Mouse (Mus musculus) liver, embryonic 16.5 days (tissue): ENCODE data around the gene Inafm1. TPM values are rescaled to one million over a fixed set of nuclear protein-coding genes. Genes with fewer than 3 reads are reported as not detected.

Experiments
- ATAC-seq: fragments of 200-750 bp; cut with Nextera tagmentation; 2 replicates; pipeline ENCODE4 v1.8.0; 2017; ENCODE audit warnings: low read depth, mild to moderate bottlenecking, moderate number of reproducible peaks, moderate library complexity
- H3K27ac ChIP-seq: fragments of 300-500 bp; sonication (generic); 2 replicates; pipeline ENCODE4 v1.5.1; 2014; ENCODE audit warnings: mild to moderate bottlenecking, low read length
- H3K27me3 ChIP-seq: fragments of 300-500 bp; sonication (generic); 2 replicates; pipeline ENCODE4 v1.6.1; 2014; ENCODE audit warnings: low read depth, low read length, mixed read lengths; ENCODE audit not compliant: control insufficient read depth, insufficient read depth
- H3K36me3 ChIP-seq: fragments of 300-500 bp; sonication (generic); 2 replicates; pipeline ENCODE4 v1.6.1; 2014; ENCODE audit warnings: mild to moderate bottlenecking; ENCODE audit not compliant: control insufficient read depth, insufficient read depth
- H3K4me1 ChIP-seq: fragments of 300-500 bp; sonication (generic); 2 replicates; pipeline ENCODE4 v1.6.1; 2014; ENCODE audit warnings: low read depth, low read length, mixed read lengths; ENCODE audit not compliant: control insufficient read depth
- H3K4me2 ChIP-seq: fragments of 300-500 bp; sonication (generic); 2 replicates; pipeline ENCODE4 v1.6.1; 2014; ENCODE audit warnings: low read depth, low read length, mixed read lengths
- H3K4me3 ChIP-seq: fragments of 300-500 bp; sonication (generic); 2 replicates; pipeline ENCODE4 v1.5.1; 2014; ENCODE audit warnings: low read depth, mild to moderate bottlenecking, low read length
- H3K9ac ChIP-seq: fragments of 300-500 bp; sonication (generic); 2 replicates; pipeline ENCODE4 v1.6.1; 2014; ENCODE audit warnings: low read depth, low read length
- H3K9me3 ChIP-seq: fragments of 300-500 bp; sonication (generic); replicated peaks from 2 replicates; pipeline ENCODE4 v1.6.1; 2016; ENCODE audit warnings: low read length; ENCODE audit not compliant: control insufficient read depth
- WGBS: fragments of 180-500 bp; shearing (Covaris S2); extraction: QIAGEN DNeasy Blood & Tissue Kit; methylation state at CpG from one replicate; pipeline ENCODE4 v1.1.7; 2014; ENCODE audit not compliant: insufficient replicate concordance; 5-methylcytosine and 5-hydroxymethylcytosine counted together
- polyA plus RNA-seq: library from polyadenylated mRNA; unstranded; fragments of >200 nt; fragmentation: Nextera tagmentation; extraction: Ambion mirVana; gene quantifications from 2 replicates; pipeline ENCODE4 v1.2.1, GENCODE M21; 2015

Gene Inafm1
- polyA plus RNA-seq, 1 experiment from 2014 or later = 4.4 TPM

DNA sequence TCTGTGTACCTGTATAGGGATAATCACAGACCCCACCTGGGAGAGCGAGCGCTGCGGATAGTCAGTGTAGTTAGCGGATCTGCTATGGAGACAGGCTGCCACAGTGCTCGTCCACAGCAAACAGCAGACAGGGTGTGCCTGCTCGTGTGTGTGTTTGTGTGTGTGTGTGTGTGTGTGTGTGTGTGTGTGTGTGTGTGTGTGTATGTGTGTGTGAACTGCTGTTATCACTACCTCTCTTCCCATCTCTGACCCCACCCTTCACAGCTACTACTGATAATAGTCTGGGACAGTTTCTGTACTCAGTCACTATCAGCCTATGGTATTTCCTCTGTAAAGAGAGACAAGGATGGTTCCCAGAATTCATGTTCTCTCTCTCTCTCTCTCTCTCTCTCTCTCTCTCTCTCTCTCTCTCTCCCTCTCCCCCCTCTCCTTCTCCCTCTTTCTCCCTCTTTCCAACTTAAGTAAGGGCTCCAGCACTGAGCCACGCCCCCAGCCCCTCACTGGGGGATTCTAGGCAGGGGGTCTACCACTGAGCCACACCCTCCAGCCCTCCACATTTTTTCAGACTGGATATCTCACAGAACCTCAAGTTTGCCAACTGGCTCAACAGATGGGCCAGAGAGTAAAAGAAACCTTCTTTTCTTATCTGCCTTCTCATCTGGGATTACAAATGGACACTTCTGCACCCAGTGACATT lies 33.0 kb downstream of the Inafm1 start:
- 34% methylated on average over 7 of the region's 7 CpGs for WGBS
- H3K27me3 ChIP-seq = no peaks in the 10 kb centered on the region
- peaks cover 42% of the 10 kb centered on the region for H3K4me1 ChIP-seq
- H3K9me3 ChIP-seq = no peaks in the 10 kb centered on the region
- ATAC-seq = peak; percentile 87
- H3K27ac ChIP-seq = peak overlapping the region; percentile 84
- H3K36me3 ChIP-seq = no peaks in the 10 kb centered on the region; the same call in 1 of the 2 replicates
- peak overlapping the region; percentile 47 for H3K4me2 ChIP-seq
- peak overlapping the region; percentile 59 for H3K9ac ChIP-seq
- H3K4me3 ChIP-seq = peak overlapping the region; percentile 45

- no peaks in the 10 kb centered on the region for H3K9me3 ChIP-seq
- H3K9ac ChIP-seq = peak overlapping the region; percentile 59
- WGBS = 38% methylated on average over 9 of the region's 9 CpGs
- no peaks in the 10 kb centered on the region for H3K27me3 ChIP-seq
- peak overlapping the region; percentile 45 for H3K4me3 ChIP-seq
- peaks cover 42% of the 10 kb centered on the region for H3K4me1 ChIP-seq
- peak; percentile 18 for ATAC-seq
- H3K36me3 ChIP-seq = no peaks in the 10 kb centered on the region; the same call in 1 of the 2 replicates
- H3K4me2 ChIP-seq = peak overlapping the region; percentile 47
- peak overlapping the region; percentile 84 for H3K27ac ChIP-seq
Observed at GRCm38 (mm10) chr7:16239554-16239997, 33.8 kb downstream of the Inafm1 start.

DNA sequence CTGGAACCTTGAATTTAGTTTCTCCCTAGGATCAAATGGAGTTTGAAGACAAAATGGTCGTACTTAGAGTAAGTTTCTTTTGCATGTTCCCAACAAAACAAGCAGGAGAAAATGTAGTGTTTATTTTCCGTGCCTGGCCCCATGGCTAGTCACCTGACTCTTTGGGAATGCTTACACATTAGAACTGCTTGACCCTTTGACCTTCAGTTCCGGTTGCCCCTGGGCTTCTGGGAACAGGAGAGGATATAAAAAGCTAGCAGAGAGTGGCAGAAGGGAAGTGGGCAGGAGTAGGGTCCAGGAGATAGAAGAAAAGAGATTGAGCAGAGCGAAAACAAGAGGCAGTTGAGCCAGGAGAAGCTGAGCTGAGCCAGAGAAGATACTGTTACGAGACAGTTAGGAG lies 43.5 kb downstream of the Inafm1 start:
- ATAC-seq = peak; percentile 63; the same call in 1 of the 2 replicates
- H3K27me3 ChIP-seq = no peaks in the 10 kb centered on the region
- H3K27ac ChIP-seq = no peak overlapping the region
- no peak overlapping the region for H3K9ac ChIP-seq
- H3K4me3 ChIP-seq = no peak overlapping the region
- WGBS = 33% methylated on average over 5 of the region's 5 CpGs
- H3K4me1 ChIP-seq = no peaks in the 10 kb centered on the region
- no peaks in the 10 kb centered on the region for H3K36me3 ChIP-seq
- H3K4me2 ChIP-seq = no peak overlapping the region
- H3K9me3 ChIP-seq = peaks cover 4% of the 10 kb centered on the region; the same call in 1 of the 2 replicates

Other genes with a start within 250 kb of the Inafm1 start
- gene Bicra, start 225.7 kb downstream of the Inafm1 start, polyA plus RNA-seq = 1.4 and 1.9 TPM in 2 replicates
- gene Zfp541, start 211.8 kb downstream of the Inafm1 start, polyA plus RNA-seq = not detected in 2 replicates
- 162 and 163 TPM in 2 replicates for gene Napa, start 175.2 kb downstream of the Inafm1 start, polyA plus RNA-seq
- 7.3 and 7.8 TPM in 2 replicates for gene Kptn, start 153.7 kb downstream of the Inafm1 start, polyA plus RNA-seq
- 0.02 TPM in 1 of 2 replicates, not detected in the other for gene Slc8a2, start 143.8 kb downstream of the Inafm1 start, polyA plus RNA-seq
- gene Meis3, start 98.5 kb downstream of the Inafm1 start, polyA plus RNA-seq = 1.1 and 1.6 TPM in 2 replicates
- gene Dhx34, start 51.6 kb downstream of the Inafm1 start, polyA plus RNA-seq = 4.9 and 6.7 TPM in 2 replicates
- 0.98 and 1.0 TPM in 2 replicates for gene C5ar2, start 29.5 kb downstream of the Inafm1 start, polyA plus RNA-seq
- gene C5ar1, start 14.1 kb downstream of the Inafm1 start, polyA plus RNA-seq = 4.0 and 4.6 TPM in 2 replicates
- gene Ccdc9, start 13.2 kb upstream of the Inafm1 start, polyA plus RNA-seq = 9.0 and 10.9 TPM in 2 replicates
- gene Bbc3, start 34.8 kb upstream of the Inafm1 start, polyA plus RNA-seq = 3.0 and 4.1 TPM in 2 replicates
- 84.3 and 90.7 TPM in 2 replicates for gene Sae1, start 114.2 kb upstream of the Inafm1 start, polyA plus RNA-seq
- 7.0 and 7.2 TPM in 2 replicates for gene Zc3h4, start 127.3 kb upstream of the Inafm1 start, polyA plus RNA-seq
- 23.4 and 23.6 TPM in 2 replicates for gene Tmem160, start 179.2 kb upstream of the Inafm1 start, polyA plus RNA-seq
- gene Npas1, start 204.1 kb upstream of the Inafm1 start, polyA plus RNA-seq = 0.12 TPM in 2 replicates